Mouse (Mus musculus): ENCODE measurements around the gene Wipf3. TPM values are rescaled to one million over a fixed set of nuclear protein-coding genes. Genes with fewer than 3 reads are reported as not detected.

Gene Wipf3
- total RNA-seq (2015; ENCODE audit: low replicate concordance) (not detected in 2 replicates), total RNA-seq (2017; ENCODE audit: low replicate concordance) (0.56 TPM in 1 of 2 replicates, not detected in the other)

DNA sequence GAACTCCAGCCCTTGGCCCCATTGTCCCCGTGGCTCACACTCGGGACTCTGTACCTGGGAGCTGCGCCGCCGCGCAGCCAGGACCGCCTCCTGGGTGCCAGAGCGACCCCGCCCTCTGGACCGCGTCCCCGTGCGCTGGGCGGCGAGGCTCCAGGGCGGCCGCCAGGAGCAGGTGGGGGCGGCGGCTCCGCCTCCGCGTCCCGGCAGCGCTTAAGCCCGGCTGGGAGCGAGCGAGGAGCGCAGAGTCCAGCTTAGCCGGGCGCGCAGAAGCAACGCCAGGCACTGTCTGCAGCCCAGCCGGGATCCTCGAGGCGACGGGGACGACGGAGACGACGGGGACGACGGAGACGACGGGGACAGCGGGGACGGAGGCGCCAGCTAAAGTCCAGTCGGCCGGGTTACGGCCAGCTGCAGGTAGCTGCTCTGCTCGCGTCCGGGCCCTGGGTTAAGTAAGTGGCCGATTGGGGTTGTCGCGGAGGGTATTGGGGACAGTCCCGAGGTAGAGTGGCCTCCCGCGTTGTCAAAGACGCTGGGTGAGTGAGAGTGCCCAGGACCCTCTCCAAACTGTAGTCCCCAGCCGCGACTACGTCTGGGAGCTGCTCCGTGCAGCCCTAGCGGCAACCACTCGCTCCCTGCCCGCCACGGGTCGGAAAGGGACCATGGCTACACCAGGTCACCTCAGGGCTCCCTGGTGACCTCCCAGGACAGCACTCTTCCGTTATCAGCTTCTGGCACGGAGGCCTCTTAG, at the start of gene Wipf3:
Gene Wipf3 (plus strand): TSS at position 157 of the 748 bp plus-strand sequence.
- ATAC-seq (replicated peaks; ENCODE audit: low FRiP score, poor library complexity, severe bottlenecking): no peak

DNA sequence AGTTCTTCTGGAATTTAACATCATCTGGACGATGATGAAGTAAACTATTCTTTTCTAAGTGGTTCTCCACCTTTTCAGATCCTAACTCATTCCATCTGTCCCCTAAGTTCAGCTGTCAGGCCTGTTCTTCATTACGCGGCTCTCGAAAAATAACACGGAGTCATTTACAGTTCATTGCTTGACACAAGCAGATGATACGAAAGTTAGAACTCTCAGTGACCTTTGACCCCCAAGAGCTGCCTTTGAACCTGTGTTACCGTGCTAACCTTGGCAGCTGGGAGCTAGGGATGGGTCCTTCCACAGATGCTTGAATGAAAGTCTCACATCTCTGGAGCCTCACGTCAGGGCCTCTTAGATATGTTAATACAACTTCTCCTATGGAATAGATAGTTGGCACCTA, 46.8 kb upstream of the Wipf3 start:
- ATAC-seq (replicated peaks; ENCODE audit: low FRiP score, poor library complexity, severe bottlenecking): no peak

DNA sequence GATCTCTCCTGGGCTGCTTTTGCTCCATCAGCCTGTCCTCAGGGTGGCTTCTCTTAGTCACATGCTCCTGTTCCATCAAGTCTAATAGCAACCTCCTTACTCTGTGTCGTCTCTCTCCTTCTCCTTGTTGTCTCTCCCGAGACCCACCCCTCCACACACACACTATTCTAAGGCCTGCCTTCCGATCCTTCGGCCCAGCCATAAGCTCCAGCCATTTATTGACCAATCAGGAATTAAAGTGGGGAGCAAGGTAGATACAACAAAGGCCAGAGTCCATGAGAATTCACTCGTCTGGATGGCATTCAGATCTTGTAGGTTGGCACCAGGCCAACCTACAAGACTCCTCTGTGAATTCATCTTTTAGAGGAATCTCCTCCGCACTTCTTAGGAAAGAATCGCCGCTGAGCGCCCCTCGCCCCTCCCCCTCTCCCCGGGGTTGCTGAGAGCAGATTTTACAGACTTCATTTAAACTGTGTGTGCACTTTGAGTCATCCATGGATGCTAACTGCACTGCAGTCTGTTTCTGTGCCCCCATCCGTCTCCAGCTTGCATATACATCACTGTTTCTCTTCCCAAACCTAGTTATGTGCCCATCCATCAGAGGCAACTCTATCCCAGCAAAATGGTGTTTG, 45.4 kb upstream of the Wipf3 start:
- no peak for ATAC-seq (replicated peaks; ENCODE audit: low FRiP score, poor library complexity, severe bottlenecking)

- no peak for ATAC-seq (replicated peaks; ENCODE audit: low FRiP score, poor library complexity, severe bottlenecking)
These were observed 44.6 kb upstream of the Wipf3 start for GRCm38 (mm10) chr6:54384777-54385176.

GRCm38 (mm10) chr6:54386429-54386828, 43.0 kb upstream of the Wipf3 start:
- ATAC-seq (replicated peaks; ENCODE audit: low FRiP score, poor library complexity, severe bottlenecking): no peak

DNA sequence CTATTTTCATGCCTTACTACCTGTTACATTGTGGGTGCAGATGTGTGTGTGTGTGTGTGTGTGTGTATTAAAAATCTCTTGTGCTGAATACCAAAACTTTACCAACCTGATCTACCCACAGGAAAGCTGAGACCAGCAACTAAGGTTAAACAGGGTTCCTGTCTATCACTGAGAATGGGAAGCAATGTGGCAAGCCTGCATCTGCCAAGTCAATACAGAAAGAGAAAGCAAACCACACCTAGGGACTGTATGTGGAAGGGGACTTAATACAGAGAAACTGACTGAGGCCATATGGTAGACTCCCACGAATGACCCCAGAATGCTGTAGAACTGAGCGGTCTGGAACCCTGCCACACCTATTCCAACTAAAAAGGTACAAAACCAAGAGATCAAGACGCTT, 42.4 kb upstream of the Wipf3 start:
- no peak for ATAC-seq (replicated peaks; ENCODE audit: low FRiP score, poor library complexity, severe bottlenecking)

GRCm38 (mm10) chr6:54387751-54388150, 41.7 kb upstream of the Wipf3 start:
- ATAC-seq (replicated peaks; ENCODE audit: low FRiP score, poor library complexity, severe bottlenecking): no peak

DNA sequence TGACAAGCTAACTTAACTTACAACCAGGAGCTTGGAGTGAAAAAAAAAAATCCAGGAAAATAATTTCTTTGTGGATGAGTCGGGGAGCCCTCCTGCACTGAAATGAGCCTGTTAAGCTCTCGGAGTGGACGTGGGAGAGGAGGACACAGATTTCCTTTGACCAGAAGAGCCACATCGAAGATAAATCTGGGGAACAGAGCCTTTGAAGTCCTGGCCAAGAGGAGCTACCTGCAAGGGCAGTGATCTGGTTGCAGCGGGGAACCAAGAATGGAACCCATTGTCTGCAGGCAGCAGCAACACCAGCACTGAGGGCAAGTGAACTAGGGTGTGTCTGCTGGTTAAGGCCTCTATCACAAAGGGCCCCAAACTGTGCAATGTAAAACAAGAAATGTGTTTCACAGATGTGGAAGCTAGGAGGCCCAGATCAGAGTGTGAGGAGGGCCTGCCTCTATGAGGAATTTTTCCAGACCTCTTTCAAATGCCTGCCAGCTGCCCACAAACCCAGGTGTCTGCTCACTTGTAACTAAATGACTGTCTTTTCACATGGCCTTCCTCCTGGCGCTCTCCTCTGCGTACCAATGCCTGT, 40.6 kb upstream of the Wipf3 start:
- ATAC-seq (replicated peaks; ENCODE audit: low FRiP score, poor library complexity, severe bottlenecking): no peak

DNA sequence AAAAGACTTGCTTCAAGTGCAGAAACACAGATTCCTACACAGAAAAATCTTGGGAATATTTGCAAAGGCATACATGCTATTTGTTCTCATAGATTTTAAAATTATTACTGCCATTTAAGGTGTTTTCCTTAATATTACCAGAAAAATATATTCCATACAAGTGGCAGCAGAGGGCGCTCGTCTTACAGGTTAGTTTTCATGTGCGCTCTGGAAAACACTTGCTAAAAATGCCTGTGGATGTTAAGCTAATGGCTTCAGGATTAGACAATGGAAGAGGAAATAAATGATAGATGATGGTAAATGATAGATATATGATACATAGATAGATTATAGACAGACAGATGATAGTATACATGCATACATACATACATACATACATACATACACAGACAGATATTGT, 37.6 kb upstream of the Wipf3 start:
- ATAC-seq (replicated peaks; ENCODE audit: low FRiP score, poor library complexity, severe bottlenecking): no peak

DNA sequence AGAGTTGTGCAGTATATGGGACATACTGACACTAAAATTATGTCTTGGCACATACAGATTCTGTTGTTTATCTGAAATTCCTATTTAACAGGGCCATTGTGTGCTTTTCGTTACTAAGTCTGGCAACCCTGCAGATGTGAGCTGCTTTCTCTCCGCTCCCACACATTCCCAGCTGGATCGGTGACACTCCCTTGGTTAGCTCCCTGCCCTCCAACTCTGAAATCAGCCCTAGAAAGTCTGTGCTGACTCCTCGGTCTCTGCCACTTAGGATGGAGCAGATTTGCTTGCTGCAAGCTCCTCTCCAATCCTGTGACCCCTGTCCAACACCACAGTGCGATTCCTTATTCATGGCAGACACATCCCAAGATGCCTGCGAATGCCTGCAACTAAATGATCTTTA, 35.5 kb upstream of the Wipf3 start:
- no peak for ATAC-seq (replicated peaks; ENCODE audit: low FRiP score, poor library complexity, severe bottlenecking)

GRCm38 (mm10) chr6:54399194-54399923, 30.0 kb upstream of the Wipf3 start:
- ATAC-seq (replicated peaks; ENCODE audit: low FRiP score, poor library complexity, severe bottlenecking): no peak

- no peak for ATAC-seq (replicated peaks; ENCODE audit: low FRiP score, poor library complexity, severe bottlenecking)
These were observed 27.9 kb upstream of the Wipf3 start for GRCm38 (mm10) chr6:54401503-54401902.

DNA sequence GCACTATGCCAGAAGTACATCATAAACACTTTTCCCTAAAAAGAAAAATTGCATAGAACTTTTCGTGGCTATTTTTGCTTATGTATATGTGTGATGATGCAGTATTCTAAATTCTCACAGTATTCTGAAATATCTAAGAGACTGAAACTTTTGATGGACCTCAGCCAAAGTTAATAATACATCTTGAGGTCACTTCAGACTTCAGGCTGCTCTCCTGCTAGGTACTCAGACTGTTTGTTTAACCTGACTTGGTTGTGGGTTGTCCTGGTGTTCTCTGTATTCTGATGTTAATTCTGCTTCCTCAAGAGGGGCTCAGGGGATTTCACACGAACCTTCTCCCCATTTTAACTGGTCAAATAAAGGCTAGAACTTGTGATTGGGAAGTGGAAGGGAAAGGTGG, 24.5 kb upstream of the Wipf3 start:
- ATAC-seq (replicated peaks; ENCODE audit: low FRiP score, poor library complexity, severe bottlenecking): no peak

- ATAC-seq (replicated peaks; ENCODE audit: low FRiP score, poor library complexity, severe bottlenecking): no peak
These were observed 23.3 kb upstream of the Wipf3 start for GRCm38 (mm10) chr6:54406116-54406515.

- ATAC-seq (replicated peaks; ENCODE audit: low FRiP score, poor library complexity, severe bottlenecking): no peak
These were observed 20.1 kb upstream of the Wipf3 start for GRCm38 (mm10) chr6:54409271-54409670.

DNA sequence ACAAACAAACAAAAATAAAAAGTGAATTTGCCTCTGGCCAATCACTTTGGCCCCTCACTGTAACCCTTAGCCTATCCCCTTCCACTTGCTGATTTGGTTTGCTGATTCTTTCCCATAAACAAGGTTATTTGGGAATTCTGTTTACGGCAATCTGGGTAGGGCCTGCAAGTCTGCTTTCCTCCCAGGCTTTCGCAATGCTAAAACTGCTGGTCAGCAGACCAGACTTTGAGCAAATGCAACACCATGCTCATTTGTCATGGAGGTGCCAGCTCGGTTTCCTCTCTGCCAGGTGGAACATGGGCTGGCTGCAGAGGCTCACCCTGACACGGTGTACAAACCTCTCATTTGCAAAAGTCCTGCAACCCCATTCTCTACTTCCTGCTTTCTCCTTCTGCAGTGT, 19.0 kb upstream of the Wipf3 start:
- no peak for ATAC-seq (replicated peaks; ENCODE audit: low FRiP score, poor library complexity, severe bottlenecking)

DNA sequence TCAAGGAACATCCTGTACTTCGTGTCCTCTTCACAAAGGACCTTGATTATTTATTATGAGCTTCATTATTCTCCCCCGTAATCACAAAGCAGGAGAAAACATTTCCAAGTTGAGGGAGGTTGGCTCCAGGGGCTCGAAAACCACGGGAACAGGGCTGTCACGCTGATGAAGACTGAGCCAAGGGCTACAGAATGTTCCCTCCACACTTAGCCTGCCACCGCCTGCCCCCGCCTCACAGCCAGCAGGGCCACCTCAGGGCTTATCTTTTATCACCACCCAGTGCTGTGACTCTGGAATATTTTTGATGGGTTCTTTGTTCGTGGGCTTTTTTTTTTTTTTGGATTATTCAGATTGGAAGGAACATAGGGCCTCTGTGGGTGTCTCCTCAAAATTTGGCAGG, 17.8 kb upstream of the Wipf3 start:
- ATAC-seq (replicated peaks; ENCODE audit: low FRiP score, poor library complexity, severe bottlenecking): no peak

GRCm38 (mm10) chr6:54412879-54413278, 16.5 kb upstream of the Wipf3 start:
- ATAC-seq (replicated peaks; ENCODE audit: low FRiP score, poor library complexity, severe bottlenecking): no peak

DNA sequence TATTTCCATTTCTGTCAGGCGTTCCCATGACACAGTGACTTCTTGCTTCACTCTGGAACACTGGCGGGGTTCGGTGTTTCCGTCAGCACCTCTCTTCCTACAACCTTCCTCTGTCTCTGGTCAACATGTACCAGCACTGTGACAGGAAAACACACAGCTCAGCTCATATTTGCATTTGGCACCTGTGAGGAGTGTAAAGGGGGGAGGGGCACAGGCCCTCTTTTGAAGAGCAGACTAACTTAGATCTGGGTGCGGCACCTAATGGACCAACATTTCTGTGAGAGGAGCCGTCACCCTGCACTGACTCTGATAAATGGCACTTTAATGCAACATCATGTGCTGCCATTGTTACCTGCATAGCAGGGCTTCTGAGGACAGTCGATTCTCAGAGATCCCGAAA, 4.2 kb upstream of the Wipf3 start:
- no peak for ATAC-seq (replicated peaks; ENCODE audit: low FRiP score, poor library complexity, severe bottlenecking)

DNA sequence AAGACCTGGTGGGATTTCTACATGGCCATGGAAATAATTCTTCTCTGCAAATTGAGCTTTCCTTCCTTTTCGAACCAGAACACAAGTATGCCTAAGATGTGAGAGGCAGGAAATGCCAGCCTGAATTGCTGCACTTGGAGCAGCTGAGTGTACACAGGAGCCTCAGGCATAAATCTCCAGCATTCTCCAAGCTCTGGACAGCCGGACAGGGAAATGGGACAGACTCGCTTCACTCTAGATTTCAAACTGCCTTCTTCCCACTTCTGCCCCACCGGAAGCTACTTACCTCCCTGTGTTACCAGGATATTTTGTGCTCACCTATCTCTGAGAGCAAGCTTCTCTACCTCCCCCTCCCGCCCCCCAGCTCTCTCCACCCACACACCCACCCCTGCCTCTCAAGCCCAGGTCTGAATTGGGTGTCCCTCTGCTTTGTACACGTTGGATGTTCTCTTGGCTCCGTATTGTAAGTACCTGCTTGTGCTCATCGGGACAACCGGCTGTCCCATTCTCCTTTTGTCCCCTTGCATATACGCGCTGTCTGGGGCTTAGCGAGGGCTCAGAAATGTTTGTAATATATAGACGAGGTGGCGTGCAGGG, 455 bp upstream of the Wipf3 start:
- ATAC-seq (replicated peaks; ENCODE audit: low FRiP score, poor library complexity, severe bottlenecking): no peak

Data from erythroblast, adult 5-6 weeks (primary cell).